ENCODE assay signal across 9 mouse cellular contexts in genomic region chr10:89823906-89824305, GRCm38 (mm10). TPM values are rescaled to one million over a fixed set of nuclear protein-coding genes. Genes with fewer than 3 reads are reported as not detected.
DNase-seq lines count a peak whose midpoint lies in the region; ATAC-seq and TF ChIP-seq lines count a peak whose summit lies in the region.
"Had no signal": no experiment of that assay in that cellular context is flagged by ENCODE, and none has a peak within 500 bp of the region (broad histone marks: within the 10 kb centered on the region; RNA-seq: fewer than 3 reads in every experiment).

No protein-coding gene starts in this region.

- H3K4me2 ChIP-seq in intestine, embryonic 16.5 days (ENCODE audit: low read depth, low read length), result no peak overlapping the region
- no peak overlapping the region for H3K4me2 ChIP-seq in intestine, embryonic 15.5 days (replicated peaks)

- WGBS in intestine, embryonic 16.5 days, result 33% methylated on average over 2 of the region's 2 CpGs
- whole genome bisulfite sequencing in intestine, embryonic 15.5 days, result 34% methylated on average over 2 of the region's 2 CpGs

- no peak for TF ChIP-seq CTCF in G1E (IDR thresholded peaks at IDR 0.05; ENCODE audit: low read depth, low read length)

- H3K4me1 ChIP-seq in intestine, embryonic 16.5 days (ENCODE audit: control insufficient read depth, insufficient read depth, low read length), result no peaks in the 10 kb centered on the region
- H3K4me1 ChIP-seq in intestine, embryonic 15.5 days (replicated peaks), result no peaks in the 10 kb centered on the region
- H3K4me1 ChIP-seq in G1E (ENCODE audit: insufficient read depth, low read depth, low read length), result no peaks in the 10 kb centered on the region

- ATAC-seq in intestine, embryonic 16.5 days, result peak; percentile 40; the same call in 1 of the 2 replicates
- no peak for ATAC-seq in intestine, embryonic 15.5 days
- peak; percentile 28 for ATAC-seq in G1E (ENCODE audit: extremely low read depth, insufficient number of reproducible peaks, low FRiP score, poor library complexity, severe bottlenecking)
- ATAC-seq in megakaryocyte progenitor cell, adult 5-6 weeks (replicated peaks; ENCODE audit: poor library complexity), result peak; percentile 98

- H3K4me3 ChIP-seq in intestine, embryonic 16.5 days (ENCODE audit: low read length), result no peak overlapping the region
- no peak overlapping the region for H3K4me3 ChIP-seq in intestine, embryonic 15.5 days (replicated peaks)
- H3K4me3 ChIP-seq in G1E (ENCODE audit: low read depth, low read length), result no peak overlapping the region
- H3K4me3 ChIP-seq: myocyte had no signal

- H3K27ac ChIP-seq in intestine, embryonic 16.5 days (ENCODE audit: low read length), result no peak overlapping the region
- H3K27ac ChIP-seq in intestine, embryonic 15.5 days, result no peak overlapping the region

- H3K27me3 ChIP-seq in intestine, embryonic 16.5 days (replicated peaks; ENCODE audit: control insufficient read depth, insufficient read depth, low read length), result no peaks in the 10 kb centered on the region
- no peaks in the 10 kb centered on the region for H3K27me3 ChIP-seq in intestine, embryonic 15.5 days (replicated peaks)
- no peaks in the 10 kb centered on the region for H3K27me3 ChIP-seq in G1E (ENCODE audit: insufficient read depth, low read length)

- no peaks in the 10 kb centered on the region for H3K36me3 ChIP-seq in intestine, embryonic 16.5 days (ENCODE audit: control insufficient read depth, insufficient read depth, low read length)
- H3K36me3 ChIP-seq in intestine, embryonic 15.5 days, result no peaks in the 10 kb centered on the region
- peaks cover 2% of the 10 kb centered on the region for H3K36me3 ChIP-seq in G1E (replicated peaks)

- DNase-seq in G1E (ENCODE audit: low spot score), result no peak
- DNase-seq in c-Kit-positive CD71-positive TER-119-negative erythroid progenitor cells, embryonic 14.5 days (ENCODE audit: low read depth), result peak; percentile 34
- peak; percentile 53 to 63 for DNase-seq in kidney, adult 8-10 months
- no peak for DNase-seq in ovary, adult 18-20 months (ENCODE audit: low spot score)
- DNase-seq in cerebellum, postnatal 25 days, result no peak

- H3K9me3 ChIP-seq in intestine, embryonic 16.5 days (ENCODE audit: control insufficient read depth, low read length), result no peaks in the 10 kb centered on the region
- H3K9me3 ChIP-seq in intestine, embryonic 15.5 days, result no peaks in the 10 kb centered on the region
- no peaks in the 10 kb centered on the region for H3K9me3 ChIP-seq in G1E (replicated peaks)

- no peak overlapping the region for H3K9ac ChIP-seq in intestine, embryonic 16.5 days (ENCODE audit: low read depth, low read length)
- H3K9ac ChIP-seq in intestine, embryonic 15.5 days, result no peak overlapping the region

RNA-seq across cellular contexts. Expression of gene Anks1b, which starts 49.4 kb away (rescaled TPM):
- 0.71 and 1.2 TPM in 2 replicates for polyA plus RNA-seq in intestine, embryonic 16.5 days (2015; fragmentation: Nextera tagmentation; extraction: Ambion mirVana)
- polyA plus RNA-seq in intestine, embryonic 15.5 days (2015; fragmentation: Nextera tagmentation; extraction: Ambion mirVana), result 0.85 and 1.6 TPM in 2 replicates
- not detected in 2 replicates for total RNA-seq in G1E (2014; fragmentation: Nextera tagmentation)
- total RNA-seq in G1E (2017), result 0.11 and 0.17 TPM in 2 replicates
- polyA plus RNA-seq in G1E (2012), result not detected in 2 replicates
- total RNA-seq in megakaryocyte progenitor cell, adult 5-6 weeks (2015), result not detected in 2 replicates
- total RNA-seq in megakaryocyte progenitor cell, adult 5-6 weeks (2017), result not detected in 2 replicates

Comparison
In these comparisons a context has a peak if more than half of its experiments do, and no peak if none do; other contexts are left out.
1. DNase-seq: peak in c-Kit-positive CD71-positive TER-119-negative erythroid progenitor cells, embryonic 14.5 days (single experiment) and kidney, adult 8-10 months (2 of 2); none in G1E (single experiment), ovary, adult 18-20 months (single experiment) and cerebellum, postnatal 25 days (0 of 2).